Mouse (Mus musculus) limb, embryonic 12.5 days (tissue): ENCODE results near the gene Ica1. TPM values are rescaled to one million over a fixed set of nuclear protein-coding genes. Genes with fewer than 3 reads are reported as not detected.

Experiments used
- ATAC-seq: fragments of 200-750 bp; cut with Nextera tagmentation; 2 replicates; pipeline ENCODE4 v1.8.0; 2017; ENCODE audit warnings: low read depth, moderate TSS enrichment; ENCODE audit not compliant: insufficient number of reproducible peaks, insufficient read depth, low FRiP score, low TSS enrichment
- H3K27ac ChIP-seq: fragments of 300-500 bp; sonication (generic); 2 replicates; pipeline ENCODE4 v1.5.1; 2016; ENCODE audit warnings: mild to moderate bottlenecking, moderate library complexity
- H3K27me3 ChIP-seq: fragments of 300-500 bp; sonication (generic); 2 replicates; pipeline ENCODE4 v1.6.1; 2016; ENCODE audit warnings: mild to moderate bottlenecking, moderate library complexity
- H3K36me3 ChIP-seq: fragments of 300-500 bp; sonication (generic); 2 replicates; pipeline ENCODE4 v1.6.1; 2016; ENCODE audit warnings: mild to moderate bottlenecking, moderate library complexity
- H3K4me1 ChIP-seq: fragments of 300-500 bp; sonication (generic); replicated peaks from 2 replicates; pipeline ENCODE4 v1.6.1; 2016
- H3K4me2 ChIP-seq: fragments of 300-500 bp; sonication (generic); 2 replicates; pipeline ENCODE4 v1.6.1; 2016; ENCODE audit warnings: mild to moderate bottlenecking, moderate library complexity
- H3K4me3 ChIP-seq: fragments of 300-500 bp; sonication (generic); replicated peaks from 2 replicates; pipeline ENCODE4 v1.5.1; 2016; ENCODE audit warnings: mild to moderate bottlenecking
- H3K9ac ChIP-seq: fragments of 300-500 bp; sonication (generic); replicated peaks from 2 replicates; pipeline ENCODE4 v1.6.1; 2016; ENCODE audit warnings: mild to moderate bottlenecking, moderate library complexity
- H3K9me3 ChIP-seq: fragments of 300-500 bp; sonication (generic); 2 replicates; pipeline ENCODE4 v1.6.1; 2016; ENCODE audit warnings: mild to moderate bottlenecking, moderate library complexity
- WGBS: fragments of 180-500 bp; shearing (Covaris S2); methylation state at CpG from one replicate; pipeline ENCODE4 v1.1.7; 2016; 5-methylcytosine and 5-hydroxymethylcytosine counted together
- polyA plus RNA-seq: library from polyadenylated mRNA; unstranded; fragments of >200 nt; fragmentation: Nextera tagmentation; extraction: Ambion mirVana; gene quantifications from 2 replicates; pipeline ENCODE4 v1.2.1, GENCODE M21; 2016

The Ica1 gene
- polyA plus RNA-seq, 1 experiment from 2014 or later = 18.8 TPM

DNA sequence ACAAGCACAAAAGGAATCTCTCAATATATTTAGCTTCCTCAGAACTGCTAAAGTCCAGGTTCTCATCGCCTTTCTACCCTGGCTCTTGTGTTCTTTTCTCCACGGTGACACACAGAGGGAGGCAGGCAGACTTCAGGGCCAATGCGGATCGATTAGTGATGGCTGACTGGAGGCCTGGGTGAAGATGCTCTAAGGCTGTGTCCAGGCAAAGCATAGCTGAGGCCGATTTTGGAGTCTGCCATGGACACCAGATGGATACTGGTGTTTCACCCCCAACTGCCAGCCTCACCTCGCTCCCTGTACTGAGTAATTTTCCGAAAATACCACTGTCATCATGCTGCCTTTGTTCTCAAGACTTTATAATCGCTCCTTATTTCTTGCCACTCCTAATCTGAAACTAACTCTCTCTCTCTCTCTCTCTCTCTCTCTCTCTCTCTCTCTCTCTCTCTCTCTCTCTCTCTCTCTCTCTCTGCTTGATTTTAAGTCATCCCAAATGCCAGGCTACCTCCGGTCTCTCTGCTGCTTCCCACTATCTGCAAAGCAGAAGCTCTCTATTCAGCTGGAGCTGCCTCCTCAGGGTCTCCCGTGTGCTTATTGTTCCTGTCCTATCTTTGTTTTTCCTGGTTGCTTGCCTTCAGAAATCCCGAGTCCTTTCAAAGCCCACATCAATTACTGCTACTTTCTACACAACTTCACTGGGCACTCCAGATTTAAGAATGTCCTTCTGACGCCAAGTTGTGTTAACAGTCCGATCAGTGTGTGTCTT lies 118.9 kb downstream of the Ica1 start:
- no peak overlapping the region for H3K4me2 ChIP-seq
- H3K9ac ChIP-seq = no peak overlapping the region
- peaks cover 24% of the 10 kb centered on the region for H3K4me1 ChIP-seq
- ATAC-seq = no peak
- no peak overlapping the region for H3K4me3 ChIP-seq
- no peaks in the 10 kb centered on the region for H3K9me3 ChIP-seq
- no peak overlapping the region for H3K27ac ChIP-seq
- no peaks in the 10 kb centered on the region for H3K27me3 ChIP-seq
- H3K36me3 ChIP-seq = no peaks in the 10 kb centered on the region
- WGBS = 79% methylated on average over 13 of the region's 13 CpGs

- Histone ChIP-seq H3K27ac (no peak overlapping the region), H3K9ac (no peak overlapping the region), H3K4me3 (no peak overlapping the region), H3K27me3 (no peaks in the 10 kb centered on the region), H3K36me3 (no peaks in the 10 kb centered on the region), H3K9me3 (no peaks in the 10 kb centered on the region), H3K4me2 (no peak overlapping the region), H3K4me1 (peaks cover 15% of the 10 kb centered on the region)
- WGBS = 69% methylated on average over 4 of the region's 4 CpGs
- no peak for ATAC-seq
Observed at GRCm38 (mm10) chr6:8658431-8658830, 119.9 kb downstream of the Ica1 start.

DNA sequence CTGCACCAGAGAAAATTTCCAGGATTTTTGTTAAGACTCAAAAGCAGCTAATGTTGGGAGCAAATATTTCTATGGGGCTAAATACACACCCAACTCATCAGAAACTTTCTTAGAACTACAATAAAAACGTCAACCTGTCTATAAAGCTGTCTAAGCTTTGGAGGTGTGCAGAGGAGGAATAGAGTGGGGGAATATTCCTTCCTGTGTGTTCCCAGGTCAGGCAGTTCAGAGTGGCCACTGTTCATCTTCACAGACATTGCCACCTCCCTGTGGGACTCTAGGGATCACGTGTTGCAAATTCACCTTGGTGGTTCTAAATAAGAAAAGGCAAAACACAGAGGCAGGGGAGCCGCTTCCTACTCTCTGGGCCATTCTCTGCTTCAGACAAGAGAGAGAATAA lies 120.8 kb downstream of the Ica1 start:
- H3K27ac ChIP-seq = no peak overlapping the region
- H3K36me3 ChIP-seq = no peaks in the 10 kb centered on the region
- no peak overlapping the region for H3K4me3 ChIP-seq
- H3K9ac ChIP-seq = no peak overlapping the region
- no peak for ATAC-seq
- no peak overlapping the region for H3K4me2 ChIP-seq
- no peaks in the 10 kb centered on the region for H3K27me3 ChIP-seq
- no peaks in the 10 kb centered on the region for H3K9me3 ChIP-seq
- H3K4me1 ChIP-seq = peaks cover 6% of the 10 kb centered on the region; the same call in 1 of the 2 replicates
- 55% methylated on average over 3 of the region's 3 CpGs for WGBS

DNA sequence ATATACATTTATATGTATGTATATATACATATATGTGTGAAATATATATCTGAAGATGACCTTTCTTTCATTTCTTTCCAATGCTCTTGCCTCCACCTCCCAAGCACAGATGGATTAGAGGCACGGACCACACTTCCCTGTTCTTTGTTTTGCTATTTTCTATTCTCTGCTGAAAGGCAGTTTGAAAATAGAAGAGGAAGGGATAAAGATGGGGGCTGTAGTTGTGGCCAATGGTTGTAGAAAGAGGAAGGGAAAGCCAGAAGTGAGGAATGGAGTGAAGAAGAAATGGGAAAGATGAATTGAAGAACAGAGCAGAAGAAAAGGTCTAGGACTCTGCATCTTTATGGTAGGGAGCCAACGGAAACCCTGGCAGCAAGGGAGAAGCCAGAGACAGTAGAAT lies 122.8 kb downstream of the Ica1 start:
- 87% methylated on average over 2 of the region's 2 CpGs for WGBS
- no peaks in the 10 kb centered on the region for H3K27me3 ChIP-seq
- H3K4me3 ChIP-seq = no peak overlapping the region
- no peaks in the 10 kb centered on the region for H3K36me3 ChIP-seq
- no peak overlapping the region for H3K9ac ChIP-seq
- no peak overlapping the region for H3K27ac ChIP-seq
- H3K4me2 ChIP-seq = no peak overlapping the region
- H3K4me1 ChIP-seq = 0 out of 2 replicates have a peak, but pooled peaks cover 3% of the 10 kb centered on the region
- H3K9me3 ChIP-seq = no peaks in the 10 kb centered on the region
- no peak for ATAC-seq

DNA sequence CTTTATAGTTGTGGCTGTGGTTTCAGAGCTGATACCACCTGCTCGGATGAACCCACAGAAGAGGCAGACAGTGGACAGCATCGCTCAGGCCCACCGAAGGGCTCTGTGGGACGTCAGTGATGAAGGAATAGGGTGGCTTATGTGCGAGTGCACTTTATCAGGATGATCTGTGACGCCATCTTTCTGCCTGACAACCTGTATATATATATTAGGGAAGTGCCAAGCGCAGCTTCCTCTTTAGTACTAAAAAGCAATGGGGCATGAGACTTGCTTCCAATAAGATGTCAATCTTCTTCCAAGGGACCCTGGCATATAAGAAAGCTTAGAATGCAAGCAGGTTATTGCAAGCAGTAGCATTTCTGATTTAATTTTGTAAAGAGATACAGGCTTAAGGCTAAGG lies 127.9 kb downstream of the Ica1 start:
- Histone ChIP-seq H3K9ac (no peak overlapping the region), H3K9me3 (no peaks in the 10 kb centered on the region), H3K27me3 (no peaks in the 10 kb centered on the region), H3K27ac (no peak overlapping the region), H3K4me1 (peaks cover 16% of the 10 kb centered on the region), H3K36me3 (no peaks in the 10 kb centered on the region), H3K4me2 (no peak overlapping the region), H3K4me3 (no peak overlapping the region)
- 89% methylated on average over 7 of the region's 7 CpGs for WGBS
- ATAC-seq = no peak

- 67% methylated on average over 4 of the region's 4 CpGs for WGBS
- no peak for ATAC-seq
- H3K36me3 ChIP-seq = no peaks in the 10 kb centered on the region
Observed at GRCm38 (mm10) chr6:8649295-8649865, 128.9 kb downstream of the Ica1 start.

GRCm38 (mm10) chr6:8648185-8648901 lies 129.9 kb downstream of the Ica1 start:
- Histone ChIP-seq H3K27me3 (no peaks in the 10 kb centered on the region), H3K9me3 (no peaks in the 10 kb centered on the region), H3K9ac (no peak overlapping the region), H3K27ac (no peak overlapping the region), H3K4me1 (peaks cover 23% of the 10 kb centered on the region), H3K4me3 (no peak overlapping the region), H3K36me3 (no peaks in the 10 kb centered on the region), H3K4me2 (no peak overlapping the region)
- ATAC-seq = no peak
- WGBS = 82% methylated on average over 10 of the region's 10 CpGs

More at GRCm38 (mm10) chr6:8649295-8649865, 128.9 kb downstream of the Ica1 start:
- Histone ChIP-seq H3K9me3 (no peaks in the 10 kb centered on the region), H3K27ac (no peak overlapping the region), H3K4me2 (no peak overlapping the region), H3K4me1 (peaks cover 23% of the 10 kb centered on the region), H3K9ac (no peak overlapping the region), H3K27me3 (no peaks in the 10 kb centered on the region), H3K4me3 (no peak overlapping the region)

DNA sequence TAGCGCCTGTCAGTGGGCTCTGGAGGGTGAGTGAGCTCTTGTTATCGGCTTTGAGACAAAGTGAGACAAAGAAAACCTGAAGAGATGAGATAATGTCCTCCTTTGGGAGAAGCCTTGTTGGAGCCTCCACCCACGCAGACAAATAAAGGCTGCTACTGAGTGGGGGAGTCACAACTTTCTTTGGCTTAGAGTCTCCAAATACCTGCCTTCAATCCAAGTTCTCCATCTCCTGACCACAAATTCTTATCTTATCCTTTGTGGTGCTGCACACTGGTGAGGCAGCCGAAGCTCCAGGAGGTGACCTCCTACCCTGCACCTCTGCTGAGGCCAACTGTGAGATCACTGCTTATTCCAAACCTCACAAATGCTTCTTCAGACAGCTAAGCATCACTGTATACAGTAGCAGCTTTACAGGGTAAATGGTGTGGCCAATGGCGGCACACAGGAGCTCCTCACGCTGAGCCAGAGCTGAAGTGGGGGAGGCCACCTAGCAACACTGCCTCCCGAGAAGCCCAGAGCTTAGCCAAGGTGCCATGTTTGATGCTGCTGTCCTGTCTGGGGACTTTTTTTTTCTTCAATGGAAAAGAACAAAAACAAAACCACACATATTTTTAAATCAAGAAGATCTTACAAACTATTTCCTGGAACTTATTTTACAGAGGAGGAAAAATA lies 130.6 kb downstream of the Ica1 start:
- Histone ChIP-seq H3K9ac (no peak overlapping the region), H3K27me3 (no peaks in the 10 kb centered on the region), H3K4me1 (peaks cover 25% of the 10 kb centered on the region), H3K36me3 (no peaks in the 10 kb centered on the region), H3K4me2 (no peak overlapping the region), H3K27ac (no peak overlapping the region), H3K9me3 (no peaks in the 10 kb centered on the region), H3K4me3 (no peak overlapping the region)
- no peak for ATAC-seq
- 79% methylated on average over 7 of the region's 7 CpGs for WGBS

GRCm38 (mm10) chr6:8645708-8646107 lies 132.6 kb downstream of the Ica1 start:
- WGBS = 57% methylated on average over 2 of the region's 2 CpGs
- Histone ChIP-seq H3K9ac (no peak overlapping the region), H3K9me3 (no peaks in the 10 kb centered on the region), H3K27me3 (no peaks in the 10 kb centered on the region), H3K27ac (no peak overlapping the region), H3K4me2 (no peak overlapping the region), H3K4me3 (no peak overlapping the region), H3K36me3 (no peaks in the 10 kb centered on the region), H3K4me1 (peaks cover 33% of the 10 kb centered on the region)
- no peak for ATAC-seq

- Histone ChIP-seq H3K4me1 (peaks cover 33% of the 10 kb centered on the region), H3K9ac (no peak overlapping the region; the same call in 1 of the 2 replicates), H3K36me3 (no peaks in the 10 kb centered on the region), H3K4me3 (no peak overlapping the region), H3K4me2 (no peak overlapping the region), H3K27ac (peak overlapping the region; percentile 8; the same call in 1 of the 2 replicates), H3K9me3 (no peaks in the 10 kb centered on the region), H3K27me3 (no peaks in the 10 kb centered on the region)
- WGBS = 84% methylated on average over 10 of the region's 10 CpGs
- ATAC-seq = no peak
Observed at GRCm38 (mm10) chr6:8644703-8645102, 133.6 kb downstream of the Ica1 start.

- Histone ChIP-seq H3K9me3 (no peaks in the 10 kb centered on the region), H3K4me3 (no peak overlapping the region), H3K4me2 (no peak overlapping the region), H3K27ac (no peak overlapping the region), H3K4me1 (peaks cover 19% of the 10 kb centered on the region), H3K36me3 (no peaks in the 10 kb centered on the region), H3K9ac (no peak overlapping the region), H3K27me3 (no peaks in the 10 kb centered on the region)
- WGBS = 94% methylated on average over 5 of the region's 5 CpGs
- ATAC-seq = no peak
Observed at GRCm38 (mm10) chr6:8640863-8641262, 137.4 kb downstream of the Ica1 start.
